Comparison of ENCODE assay signal across 8 mouse cellular contexts in genomic region chr9:21149077-21149653, GRCm38 (mm10). TPM values are rescaled to one million over a fixed set of nuclear protein-coding genes. Genes with fewer than 3 reads are reported as not detected.
DNase-seq lines count a peak whose midpoint lies in the region; ATAC-seq and TF ChIP-seq lines count a peak whose summit lies in the region.

No protein-coding gene starts in this region.

- no peaks in the 10 kb centered on the region for H3K9me3 ChIP-seq in embryonic facial prominence, embryonic 13.5 days
- H3K9me3 ChIP-seq in intestine, embryonic 16.5 days (ENCODE audit: control insufficient read depth, low read length), result no peaks in the 10 kb centered on the region
- H3K9me3 ChIP-seq in neural tube, embryonic 13.5 days, result no peaks in the 10 kb centered on the region

- TF ChIP-seq CTCF in left cerebral cortex, adult 2 months (IDR thresholded peaks at IDR 0.05), result no peak

- H3K27me3 ChIP-seq in embryonic facial prominence, embryonic 13.5 days, result no peaks in the 10 kb centered on the region
- no peaks in the 10 kb centered on the region for H3K27me3 ChIP-seq in intestine, embryonic 16.5 days (replicated peaks; ENCODE audit: control insufficient read depth, insufficient read depth, low read length)
- peaks cover 8% of the 10 kb centered on the region for H3K27me3 ChIP-seq in neural tube, embryonic 13.5 days

- peaks cover 27% of the 10 kb centered on the region for H3K36me3 ChIP-seq in embryonic facial prominence, embryonic 13.5 days
- no peaks in the 10 kb centered on the region for H3K36me3 ChIP-seq in intestine, embryonic 16.5 days (ENCODE audit: control insufficient read depth, insufficient read depth, low read length)
- H3K36me3 ChIP-seq in neural tube, embryonic 13.5 days, result peaks cover 25% of the 10 kb centered on the region

- H3K9ac ChIP-seq in embryonic facial prominence, embryonic 13.5 days, result peak overlapping the region; percentile 87
- H3K9ac ChIP-seq in intestine, embryonic 16.5 days (ENCODE audit: low read depth, low read length), result peak overlapping the region; percentile 91
- H3K9ac ChIP-seq in neural tube, embryonic 13.5 days, result peak overlapping the region; percentile 86

- no peak for ATAC-seq in embryonic facial prominence, embryonic 13.5 days (ENCODE audit: insufficient number of reproducible peaks, insufficient read depth, low FRiP score, low TSS enrichment, low read depth)
- no peak for ATAC-seq in intestine, embryonic 16.5 days
- no peak for ATAC-seq in neural tube, embryonic 13.5 days (ENCODE audit: low read depth)

- H3K4me3 ChIP-seq in left cerebral cortex, adult 2 months, result peak overlapping the region; percentile 94
- peak overlapping the region; percentile 78 for H3K4me3 ChIP-seq in embryonic facial prominence, embryonic 13.5 days
- peak overlapping the region; percentile 88 for H3K4me3 ChIP-seq in intestine, embryonic 16.5 days (ENCODE audit: low read length)
- H3K4me3 ChIP-seq in neural tube, embryonic 13.5 days, result peak overlapping the region; percentile 81

- intact Hi-C loops in left cerebral cortex, adult 2 months (cut with DNase I), result loop anchor here (1.0 kb wide), 1 partner anchor 20 kb away; no protein-coding TSS in a partner anchor

- H3K4me1 ChIP-seq in embryonic facial prominence, embryonic 13.5 days, result peaks cover 57% of the 10 kb centered on the region
- peaks cover 42% of the 10 kb centered on the region for H3K4me1 ChIP-seq in intestine, embryonic 16.5 days (ENCODE audit: control insufficient read depth, insufficient read depth, low read length)
- peaks cover 55% of the 10 kb centered on the region for H3K4me1 ChIP-seq in neural tube, embryonic 13.5 days (replicated peaks)

- WGBS in embryonic facial prominence, embryonic 13.5 days, result 11% methylated on average over 8 of the region's 8 CpGs
- WGBS in intestine, embryonic 16.5 days, result 7% methylated on average over 8 of the region's 8 CpGs
- 11% methylated on average over 8 of the region's 8 CpGs for WGBS in neural tube, embryonic 13.5 days

- no peak for DNase-seq in left cerebral cortex, adult 2 months (ENCODE audit: extremely low spot score in 1 of 2, low spot score in 2 of 2)
- DNase-seq in left cerebral cortex, adult 18-20 months (ENCODE audit: low spot score in 2 of 2), result no peak
- DNase-seq in frontal cortex, postnatal 36 days (ENCODE audit: low spot score in 2 of 2), result no peak
- no peak for DNase-seq in layer of hippocampus, postnatal 36 days
- DNase-seq in B cell, adult 2 months, result no peak

- peak overlapping the region; percentile 91 for H3K4me2 ChIP-seq in embryonic facial prominence, embryonic 13.5 days
- H3K4me2 ChIP-seq in intestine, embryonic 16.5 days (ENCODE audit: low read depth, low read length), result peak overlapping the region; percentile 69
- peak overlapping the region; percentile 96 for H3K4me2 ChIP-seq in neural tube, embryonic 13.5 days

- peak overlapping the region; percentile 88 for H3K27ac ChIP-seq in left cerebral cortex, adult 2 months
- H3K27ac ChIP-seq in embryonic facial prominence, embryonic 13.5 days, result peak overlapping the region; percentile 77
- peak overlapping the region; percentile 74 for H3K27ac ChIP-seq in intestine, embryonic 16.5 days (ENCODE audit: low read length)
- H3K27ac ChIP-seq in neural tube, embryonic 13.5 days (replicated peaks), result peak overlapping the region; percentile 75; the same call in 1 of the 2 replicates

RNA-seq across cellular contexts. Expression of gene Cdc37, which starts 0.6 kb away (rescaled TPM):
- total RNA-seq in left cerebral cortex, adult 2 months (2021), result 100 to 1,000 TPM; 141 to 143 TPM
- 100 to 1,000 TPM; 153 to 154 TPM for total RNA-seq in left cerebral cortex, adult 18-20 months (2021)
- polyA plus RNA-seq in embryonic facial prominence, embryonic 13.5 days (2015; fragmentation: Nextera tagmentation; extraction: Ambion mirVana), result 328 and 359 TPM in 2 replicates
- 247 and 261 TPM in 2 replicates for polyA plus RNA-seq in intestine, embryonic 16.5 days (2015; fragmentation: Nextera tagmentation; extraction: Ambion mirVana)
- polyA plus RNA-seq in neural tube, embryonic 13.5 days (2015; fragmentation: Nextera tagmentation; extraction: Ambion mirVana), result 228 and 273 TPM in 2 replicates
- 100 to 1,000 TPM; 142 to 150 TPM for total RNA-seq in layer of hippocampus, postnatal 36 days (2021)

RNA-seq across cellular contexts. Expression of gene Pde4a, which starts 16.3 kb away (rescaled TPM):
- total RNA-seq in left cerebral cortex, adult 2 months (2021), result 100 to 1,000 TPM; 101 to 106 TPM
- 10 to 100 TPM; 84.8 to 98.3 TPM for total RNA-seq in left cerebral cortex, adult 18-20 months (2021)
- 4.9 and 6.1 TPM in 2 replicates for polyA plus RNA-seq in embryonic facial prominence, embryonic 13.5 days (2015; fragmentation: Nextera tagmentation; extraction: Ambion mirVana)
- polyA plus RNA-seq in intestine, embryonic 16.5 days (2015; fragmentation: Nextera tagmentation; extraction: Ambion mirVana), result 6.2 and 7.8 TPM in 2 replicates
- 17.5 and 18.9 TPM in 2 replicates for polyA plus RNA-seq in neural tube, embryonic 13.5 days (2015; fragmentation: Nextera tagmentation; extraction: Ambion mirVana)
- total RNA-seq in layer of hippocampus, postnatal 36 days (2021), result 10 to 100 TPM; 84.2 to 86.8 TPM

RNA-seq across cellular contexts. Expression of gene Tyk2, which starts 18.1 kb away (rescaled TPM):
- 10 to 100 TPM; 13.2 to 14.6 TPM for total RNA-seq in left cerebral cortex, adult 2 months (2021)
- total RNA-seq in left cerebral cortex, adult 18-20 months (2021), result 10 to 100 TPM; 12.6 to 12.7 TPM
- 14.1 and 14.4 TPM in 2 replicates for polyA plus RNA-seq in embryonic facial prominence, embryonic 13.5 days (2015; fragmentation: Nextera tagmentation; extraction: Ambion mirVana)
- polyA plus RNA-seq in intestine, embryonic 16.5 days (2015; fragmentation: Nextera tagmentation; extraction: Ambion mirVana), result 17.0 and 18.1 TPM in 2 replicates
- 11.7 TPM in 2 replicates for polyA plus RNA-seq in neural tube, embryonic 13.5 days (2015; fragmentation: Nextera tagmentation; extraction: Ambion mirVana)
- total RNA-seq in layer of hippocampus, postnatal 36 days (2021), result 10 to 100 TPM; 14.6 to 18.0 TPM

RNA-seq across cellular contexts. Expression of gene Raver1, which starts 57.4 kb away (rescaled TPM):
- total RNA-seq in left cerebral cortex, adult 2 months (2021), result 10 to 100 TPM; 28.0 to 29.0 TPM
- total RNA-seq in left cerebral cortex, adult 18-20 months (2021), result 10 to 100 TPM; 25.3 to 28.0 TPM
- 57.7 and 61.0 TPM in 2 replicates for polyA plus RNA-seq in embryonic facial prominence, embryonic 13.5 days (2015; fragmentation: Nextera tagmentation; extraction: Ambion mirVana)
- polyA plus RNA-seq in intestine, embryonic 16.5 days (2015; fragmentation: Nextera tagmentation; extraction: Ambion mirVana), result 57.7 and 64.7 TPM in 2 replicates
- 37.3 and 38.3 TPM in 2 replicates for polyA plus RNA-seq in neural tube, embryonic 13.5 days (2015; fragmentation: Nextera tagmentation; extraction: Ambion mirVana)
- total RNA-seq in layer of hippocampus, postnatal 36 days (2021), result 10 to 100 TPM; 29.9 to 31.5 TPM

RNA-seq across cellular contexts. Expression of gene Gm38431, which starts 57.4 kb away (rescaled TPM):
- total RNA-seq in left cerebral cortex, adult 2 months (2021), result 1 to 10 TPM; 2.2 to 4.2 TPM
- 1 to 10 TPM; 1.6 to 1.8 TPM for total RNA-seq in left cerebral cortex, adult 18-20 months (2021)
- 2.3 and 2.4 TPM in 2 replicates for polyA plus RNA-seq in embryonic facial prominence, embryonic 13.5 days (2015; fragmentation: Nextera tagmentation; extraction: Ambion mirVana)
- 2.5 and 2.9 TPM in 2 replicates for polyA plus RNA-seq in intestine, embryonic 16.5 days (2015; fragmentation: Nextera tagmentation; extraction: Ambion mirVana)
- 1.3 and 1.6 TPM in 2 replicates for polyA plus RNA-seq in neural tube, embryonic 13.5 days (2015; fragmentation: Nextera tagmentation; extraction: Ambion mirVana)
- 1 to 10 TPM; 4.8 to 5.0 TPM for total RNA-seq in layer of hippocampus, postnatal 36 days (2021)
